Mouse (Mus musculus) urinary bladder, adult 18-20 months (tissue): ENCODE measurements around the gene Patl1.
"Not testable (repeated sequence)": the region's sequence is repeated elsewhere in the genome, so short reads cannot be mapped to it uniquely, and the experiment has no call there.

ENCODE experiments used
- DNase-seq, 2 experiments: peaks; one replicate each; pipeline ENCODE4 v3.0.0; 2022; ENCODE audit warnings: low spot score in 2 of 2, mixed read lengths in 2 of 2

The Patl1 gene

GRCm38 (mm10) chr19:11966201-11966636 lies 54.0 kb downstream of the Patl1 start:
- peak in 1 of 2 experiments; percentile 41 for DNase-seq

- no peak for DNase-seq
These were observed 57.2 kb downstream of the Patl1 start for GRCm38 (mm10) chr19:11969155-11970050.

GRCm38 (mm10) chr19:11973511-11974222 lies 61.5 kb downstream of the Patl1 start:
- DNase-seq, result peak in 1 of 2 experiments; percentile 10

- DNase-seq, result peak in 1 of 2 experiments; percentile 29
These were observed 62.0 kb downstream of the Patl1 start for GRCm38 (mm10) chr19:11974223-11974540.

GRCm38 (mm10) chr19:11975683-11976082 lies 63.5 kb downstream of the Patl1 start:
- DNase-seq, result no peak

GRCm38 (mm10) chr19:11977363-11977762 lies 65.2 kb downstream of the Patl1 start:
- no peak for DNase-seq

GRCm38 (mm10) chr19:11980471-11980870 lies 68.3 kb downstream of the Patl1 start:
- DNase-seq, result no peak

GRCm38 (mm10) chr19:11984614-11985013 lies 72.4 kb downstream of the Patl1 start:
- not testable (repeated sequence) for DNase-seq

- no peak for DNase-seq
These were observed 75.6 kb downstream of the Patl1 start for GRCm38 (mm10) chr19:11987841-11988240.

- no peak for DNase-seq
These were observed 77.1 kb downstream of the Patl1 start for GRCm38 (mm10) chr19:11989334-11989733.

- DNase-seq, result no peak
These were observed 79.8 kb downstream of the Patl1 start for GRCm38 (mm10) chr19:11992034-11992433.

GRCm38 (mm10) chr19:11992441-11993029 lies 80.3 kb downstream of the Patl1 start:
- no peak for DNase-seq
